Mouse (Mus musculus) lung, adult 2 months (tissue): ENCODE measurements around the gene Ssna1.

Experiments
- CTCF ChIP-seq: fragments of 200-500 bp; IDR thresholded peaks from 2 replicates; pipeline ENCODE4 v1.5.1; 2011; ENCODE audit warnings: mild to moderate bottlenecking, low read length, control low read depth; ENCODE audit not compliant: insufficient read depth
- POLR2A ChIP-seq: fragments of 200-500 bp; IDR thresholded peaks from 2 replicates; pipeline ENCODE4 v1.6.1; 2011; ENCODE audit warnings: low read depth, mild to moderate bottlenecking, control low read depth, low read length, borderline replicate concordance; ENCODE audit errors: extremely low read depth

DNA sequence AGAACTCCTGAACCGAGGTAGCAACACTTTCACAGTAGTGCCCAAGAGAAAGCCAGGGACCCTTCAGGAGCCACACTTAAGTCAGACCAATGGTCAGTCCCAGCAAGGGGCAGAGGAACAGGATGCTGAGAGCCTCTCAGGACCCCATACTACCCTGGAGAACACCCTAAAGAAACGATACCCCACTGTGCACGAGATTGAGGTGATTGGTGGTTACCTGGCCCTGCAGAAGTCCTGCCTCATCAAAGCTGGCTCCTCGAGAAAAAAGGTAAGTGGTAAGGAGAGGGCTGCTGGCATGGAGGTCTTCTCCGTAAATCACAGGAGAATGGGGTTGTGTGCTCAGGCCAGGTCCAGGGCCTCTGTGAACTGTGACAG is 8.0 kb downstream of the Ssna1 start:
- TF ChIP-seq CTCF (no peak), POLR2A (no peak)
